Mouse (Mus musculus) naive thymus-derived CD4-positive, alpha-beta T cell, adult 2 months (primary cell): ENCODE data around the gene Elavl3.

ENCODE experiments used
- DNase-seq: peaks from one replicate; pipeline ENCODE4 v3.0.0-alpha.2; 2011; ENCODE audit warnings: low read depth

The Elavl3 gene

DNA sequence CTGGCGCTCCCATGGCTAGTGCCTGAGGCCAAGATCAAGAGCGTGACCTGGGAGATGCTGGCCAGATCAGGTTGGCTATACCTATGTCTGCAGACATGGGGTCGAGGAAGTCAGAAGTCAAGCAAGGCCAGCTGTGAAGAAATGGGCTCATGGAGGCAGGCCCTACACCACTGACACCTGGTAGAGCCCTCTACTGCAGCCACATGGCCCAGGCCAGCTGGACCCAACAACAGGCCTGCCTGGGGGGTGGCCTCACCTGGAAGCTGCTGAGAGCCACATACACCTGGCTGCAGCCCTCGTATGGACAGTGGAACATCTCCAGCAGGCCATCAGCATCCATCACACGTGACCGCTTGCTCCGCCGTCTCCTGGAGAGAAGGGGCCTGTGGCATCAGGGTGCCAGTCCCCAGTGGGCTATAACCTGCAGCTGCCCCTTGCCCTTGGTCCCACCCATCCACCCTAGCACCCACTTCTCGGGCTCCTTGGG is 5.3 kb upstream of the Elavl3 start:
- DNase-seq: no peak

GRCm38 (mm10) chr9:22056303-22056910 is 4.6 kb upstream of the Elavl3 start:
- DNase-seq: no peak

GRCm38 (mm10) chr9:22055713-22056112 is 3.9 kb upstream of the Elavl3 start:
- no peak for DNase-seq

- peak; percentile 85 for DNase-seq
Observed at GRCm38 (mm10) chr9:22054411-22055076, 2.7 kb upstream of the Elavl3 start.

DNA sequence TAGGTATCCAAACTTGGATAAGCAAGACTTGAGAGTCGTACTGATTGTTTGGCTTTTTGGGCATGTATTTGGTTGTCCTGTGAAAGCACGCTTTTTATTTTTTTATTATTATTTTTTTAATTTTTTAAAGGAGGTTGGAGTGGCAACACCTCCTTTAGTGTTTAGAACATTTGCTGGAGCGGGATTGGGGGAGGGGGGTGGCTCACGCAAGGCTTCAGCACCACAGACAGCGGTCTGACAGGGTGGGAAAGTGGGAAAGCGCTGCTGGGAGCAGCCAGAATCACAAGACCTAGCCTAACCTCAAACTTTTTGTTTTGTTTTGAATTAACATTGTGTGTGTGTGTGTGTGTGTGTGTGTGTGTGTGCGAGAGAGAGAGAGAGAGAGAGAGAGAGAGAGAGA is 1.8 kb upstream of the Elavl3 start:
- DNase-seq: no peak

DNA sequence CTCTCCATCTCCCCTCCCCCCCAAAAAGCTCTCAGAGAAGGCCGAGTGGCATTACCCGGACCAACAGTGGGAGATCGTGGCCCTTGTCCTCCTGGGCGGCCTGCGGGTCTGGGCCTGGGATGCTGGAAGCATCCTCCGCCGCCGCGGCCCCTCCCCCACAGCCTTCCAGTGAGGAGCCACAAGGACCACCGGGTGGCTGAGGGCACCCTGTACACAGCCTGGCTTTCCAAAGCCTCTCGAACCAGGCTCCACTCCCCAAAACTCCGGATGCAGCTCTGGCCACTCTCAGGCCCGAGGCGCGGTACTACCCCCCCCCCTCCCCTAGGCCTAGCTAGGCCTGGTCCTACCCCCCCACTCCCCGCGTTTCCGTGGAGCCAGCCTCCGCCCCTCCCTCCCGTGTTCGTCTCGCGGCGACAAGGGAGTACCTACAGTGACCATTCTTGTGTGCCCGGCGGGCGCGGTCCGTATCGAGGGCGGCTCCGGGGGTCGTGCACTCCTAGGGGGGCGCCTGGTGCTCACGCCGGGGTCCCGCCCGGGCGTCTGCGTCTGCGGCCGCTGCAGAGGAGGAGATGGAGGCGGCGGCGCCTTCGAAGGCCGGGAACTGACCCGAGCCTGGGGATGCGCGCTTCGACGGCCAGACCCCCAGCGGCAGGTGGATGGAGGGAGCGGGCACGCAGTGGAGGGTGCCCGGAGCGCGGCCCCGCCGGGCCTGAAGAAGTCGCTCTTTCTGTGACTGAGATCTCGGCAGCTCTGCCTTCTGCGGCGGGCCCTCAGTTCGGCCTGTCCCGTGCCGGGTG is 464 bp downstream of the Elavl3 start:
- DNase-seq: peak; percentile 33

DNA sequence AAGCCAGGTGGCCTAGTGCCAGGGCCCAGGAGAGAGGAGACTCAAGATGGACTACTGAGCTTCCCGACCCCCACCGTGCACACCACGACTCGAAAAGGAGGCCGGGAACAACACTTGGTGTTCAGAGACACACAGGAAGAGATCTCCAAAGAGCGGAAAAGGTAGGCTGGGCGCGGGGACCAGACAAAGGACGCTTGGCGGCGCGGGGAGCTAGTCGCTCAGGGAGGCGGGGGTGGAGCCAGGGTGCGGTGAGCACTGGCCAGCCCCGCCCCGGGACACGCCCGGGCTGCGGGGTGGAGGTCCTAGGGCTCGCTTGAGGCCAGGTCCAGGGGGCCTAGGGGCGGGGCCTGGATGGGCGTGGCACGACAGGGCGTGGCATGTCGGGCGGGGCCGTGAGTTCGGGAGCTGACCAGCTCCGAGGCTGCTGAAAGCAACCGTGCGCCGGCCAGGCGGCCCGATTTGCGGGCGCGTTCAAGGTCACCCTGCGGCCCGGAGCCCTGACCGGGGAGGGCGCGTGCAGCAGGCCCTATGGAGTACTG is 1.4 kb downstream of the Elavl3 start:
- peak; percentile 52 for DNase-seq

DNA sequence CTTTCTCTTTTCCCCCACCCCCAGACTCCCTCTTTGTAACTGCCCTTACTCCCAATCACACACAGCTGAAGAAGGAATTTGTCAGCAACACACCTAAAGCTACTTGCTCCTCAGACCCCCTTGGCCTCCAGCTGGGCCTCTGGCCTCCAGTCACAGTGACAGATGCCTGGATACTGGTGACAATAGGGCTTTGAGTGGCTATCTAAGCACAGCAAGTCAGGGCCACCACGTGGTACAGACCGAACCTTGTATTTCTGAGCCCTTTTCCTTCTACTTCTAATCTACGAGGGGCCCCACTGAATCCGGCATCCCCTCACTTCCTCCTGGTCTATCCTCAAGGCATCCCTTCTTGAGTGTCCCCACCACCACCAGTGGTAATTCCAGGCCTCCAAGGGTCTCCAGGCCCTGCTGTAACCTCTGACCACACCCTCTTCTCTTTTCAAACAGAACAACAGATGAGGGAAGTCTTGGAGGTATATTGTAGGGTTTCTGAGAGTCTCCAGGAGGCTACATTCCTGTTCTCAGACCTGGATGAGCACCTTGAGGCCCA is 2.0 kb downstream of the Elavl3 start:
- no peak for DNase-seq

- no peak for DNase-seq
Observed at GRCm38 (mm10) chr9:22049315-22049714, 2.5 kb downstream of the Elavl3 start.

DNA sequence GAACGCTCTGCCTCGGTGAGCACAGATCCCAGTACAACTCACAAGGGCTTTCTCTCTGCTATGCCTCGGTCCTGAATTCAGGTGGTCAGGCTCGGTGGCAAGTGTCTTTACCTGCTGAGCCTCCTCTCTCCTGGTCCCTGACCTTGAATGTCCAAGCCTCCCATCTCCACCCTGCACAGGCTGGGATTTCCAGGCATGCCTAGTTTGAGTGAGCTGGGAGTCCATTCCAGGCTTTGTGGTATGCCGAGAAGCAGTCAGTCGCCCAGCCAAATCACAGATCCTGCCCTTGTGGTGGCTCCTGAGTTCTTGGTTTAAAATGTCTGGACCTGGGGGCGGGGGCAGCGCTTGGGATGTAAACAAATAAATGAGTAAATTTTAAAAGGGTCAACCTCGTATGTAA is 4.5 kb downstream of the Elavl3 start:
- no peak for DNase-seq

- DNase-seq: no peak
Observed at GRCm38 (mm10) chr9:22041832-22042231, 10.0 kb downstream of the Elavl3 start.

GRCm38 (mm10) chr9:22037826-22038225 is 14.0 kb downstream of the Elavl3 start:
- no peak for DNase-seq

DNA sequence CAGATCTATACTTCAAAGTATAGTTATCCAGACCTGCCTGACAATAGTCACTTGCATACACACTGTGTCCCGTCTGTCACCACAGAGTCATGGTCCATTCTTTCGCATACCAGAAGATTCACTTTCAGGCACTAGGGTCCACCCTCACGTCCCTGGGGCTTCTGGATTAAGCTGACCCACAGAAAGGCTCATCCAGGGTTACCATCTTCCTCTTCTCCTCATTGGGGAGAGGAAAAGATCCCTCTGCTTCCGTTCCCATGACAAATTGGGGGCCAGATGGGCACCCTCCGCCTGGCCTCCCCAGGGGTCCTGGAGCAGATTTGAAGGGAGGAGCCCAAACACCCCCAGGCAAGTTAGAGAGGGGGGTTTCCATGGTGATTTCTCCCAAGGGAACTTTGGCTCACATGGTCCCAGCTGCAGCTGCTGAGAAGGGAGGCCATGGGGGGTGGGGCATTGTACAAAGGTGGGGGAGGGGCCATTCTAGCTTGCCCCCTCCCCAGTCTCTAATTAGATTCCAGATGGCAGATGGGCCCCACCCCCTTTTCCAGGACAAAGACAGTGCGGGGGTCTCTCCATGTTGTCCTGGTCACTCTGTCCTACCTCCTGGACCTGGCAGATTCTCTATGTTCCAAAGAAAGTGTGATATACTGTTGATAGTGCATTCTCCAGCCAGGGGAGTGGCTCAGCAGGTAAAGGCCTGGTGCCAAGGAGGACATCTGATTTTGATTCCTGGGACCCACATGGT is 16.4 kb downstream of the Elavl3 start:
- no peak for DNase-seq

DNA sequence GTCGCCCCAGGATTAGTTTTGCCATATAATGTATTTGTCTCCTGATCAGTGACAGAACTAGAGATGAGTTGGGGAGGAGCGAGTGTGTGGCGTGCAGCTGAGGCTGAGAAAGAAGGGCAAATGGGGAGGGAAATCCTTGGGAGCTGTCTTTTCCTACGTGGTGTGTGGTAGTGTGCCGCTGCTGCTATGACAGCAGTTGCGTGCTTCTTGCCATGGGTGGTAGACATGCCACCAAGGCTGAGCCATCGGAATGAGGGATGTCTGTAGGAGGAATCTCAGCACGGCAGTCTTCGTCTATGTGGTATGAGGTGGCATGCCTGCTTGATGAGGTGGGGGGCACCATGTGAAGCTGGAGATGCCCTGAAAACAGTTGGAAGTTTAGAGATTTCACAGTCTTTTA is 21.4 kb downstream of the Elavl3 start:
- DNase-seq: no peak

DNA sequence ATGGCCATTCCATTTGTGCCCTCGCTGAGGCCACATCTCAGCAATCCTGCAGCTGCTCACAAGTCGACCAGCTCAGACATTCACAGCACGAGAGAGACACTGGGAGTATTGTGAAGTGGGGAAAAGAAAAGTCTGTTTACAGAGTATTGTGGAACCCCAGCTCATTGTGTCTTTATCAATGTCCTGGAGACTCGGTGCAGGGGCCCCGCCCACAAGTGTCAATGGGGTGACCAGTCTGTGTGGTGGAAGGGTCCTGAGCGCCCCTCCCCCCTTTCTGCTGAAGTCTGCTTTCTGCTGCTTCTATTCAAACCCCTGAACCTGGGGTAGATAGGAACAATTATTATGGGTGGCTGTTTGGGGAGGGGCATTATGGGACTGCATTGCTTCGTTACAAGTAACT is 23.4 kb downstream of the Elavl3 start:
- no peak for DNase-seq

DNA sequence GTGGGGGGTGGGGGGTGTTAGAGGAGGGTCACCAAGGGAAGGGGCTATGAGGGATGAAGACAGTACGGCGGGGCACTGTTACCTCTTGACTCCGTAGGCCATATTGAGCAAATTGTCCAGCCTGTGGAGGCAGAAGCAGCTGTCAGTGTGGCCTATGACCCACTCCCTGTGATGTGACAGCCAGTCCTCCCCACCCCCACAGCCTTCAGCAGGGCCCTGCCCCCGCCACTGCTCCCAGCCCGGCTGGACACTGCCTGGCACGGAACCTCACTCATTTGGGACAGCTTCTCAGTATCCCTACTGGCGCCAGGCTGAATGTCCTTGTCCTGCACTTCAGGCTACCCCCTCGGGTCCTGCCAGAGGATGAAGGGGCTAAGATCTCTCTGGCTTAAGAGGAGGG is 27.2 kb downstream of the Elavl3 start:
- DNase-seq: no peak

GRCm38 (mm10) chr9:22017208-22017825 is 34.5 kb downstream of the Elavl3 start:
- DNase-seq: no peak

DNA sequence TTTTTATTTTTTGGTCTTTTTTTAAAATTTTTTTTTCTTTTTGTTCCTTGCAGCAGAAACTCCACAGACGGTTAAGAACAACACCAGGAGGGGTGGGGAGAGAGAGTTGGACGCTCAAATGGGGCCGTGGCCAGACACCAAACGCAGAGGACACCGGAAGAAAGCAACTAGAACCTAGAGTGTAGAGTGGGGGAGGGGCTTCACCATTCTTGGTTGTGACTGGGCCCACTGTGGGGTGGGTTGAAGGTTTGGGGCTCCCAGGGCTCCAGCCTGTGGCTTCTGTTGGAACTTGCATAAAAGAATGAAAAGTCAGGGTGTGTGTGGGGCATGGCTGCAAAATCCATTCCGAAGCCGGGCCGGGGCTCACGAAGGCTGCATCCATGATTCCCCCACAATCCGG is 35.6 kb downstream of the Elavl3 start:
- DNase-seq: no peak

GRCm38 (mm10) chr9:22012731-22013130 is 39.1 kb downstream of the Elavl3 start:
- no peak for DNase-seq

GRCm38 (mm10) chr9:22011055-22011454 is 40.8 kb downstream of the Elavl3 start:
- DNase-seq: no peak

- DNase-seq: no peak
Observed at GRCm38 (mm10) chr9:22004546-22004945, 47.3 kb downstream of the Elavl3 start.
